Mouse (Mus musculus): ENCODE measurements around the gene Cdk17.

GRCm38 (mm10) chr10:93129904-93130455 lies 30.7 kb upstream of the Cdk17 start:
- TF ChIP-seq CTCF (IDR thresholded peaks at IDR 0.05; ENCODE audit: insufficient read depth, low read length) (no peak), POLR2A (IDR thresholded peaks at IDR 0.05; ENCODE audit: borderline replicate concordance, extremely low read depth, low read depth, low read length) (no peak)

All from lung, adult 2 months (tissue).